Mouse (Mus musculus): ENCODE results near the gene Thrb. TPM values are rescaled to one million over a fixed set of nuclear protein-coding genes. Genes with fewer than 3 reads are reported as not detected.

The Thrb gene
- polyA plus RNA-seq, 1 experiment from 2014 or later, result 1.9 TPM

- Histone ChIP-seq H3K4me2 (no peak overlapping the region), H3K9me3 (replicated peaks) (no peaks in the 10 kb centered on the region), H3K27ac (no peak overlapping the region), H3K27me3 (replicated peaks) (no peaks in the 10 kb centered on the region), H3K36me3 (no peaks in the 10 kb centered on the region), H3K4me3 (no peak overlapping the region), H3K9ac (no peak overlapping the region), H3K4me1 (no peaks in the 10 kb centered on the region)
- WGBS (ENCODE audit: insufficient replicate concordance), result 55% methylated on average over 1 of the region's 1 CpGs
- ATAC-seq, result no peak
Observed at GRCm38 (mm10) chr14:18027867-18028266, 367.8 kb downstream of the Thrb start.

DNA sequence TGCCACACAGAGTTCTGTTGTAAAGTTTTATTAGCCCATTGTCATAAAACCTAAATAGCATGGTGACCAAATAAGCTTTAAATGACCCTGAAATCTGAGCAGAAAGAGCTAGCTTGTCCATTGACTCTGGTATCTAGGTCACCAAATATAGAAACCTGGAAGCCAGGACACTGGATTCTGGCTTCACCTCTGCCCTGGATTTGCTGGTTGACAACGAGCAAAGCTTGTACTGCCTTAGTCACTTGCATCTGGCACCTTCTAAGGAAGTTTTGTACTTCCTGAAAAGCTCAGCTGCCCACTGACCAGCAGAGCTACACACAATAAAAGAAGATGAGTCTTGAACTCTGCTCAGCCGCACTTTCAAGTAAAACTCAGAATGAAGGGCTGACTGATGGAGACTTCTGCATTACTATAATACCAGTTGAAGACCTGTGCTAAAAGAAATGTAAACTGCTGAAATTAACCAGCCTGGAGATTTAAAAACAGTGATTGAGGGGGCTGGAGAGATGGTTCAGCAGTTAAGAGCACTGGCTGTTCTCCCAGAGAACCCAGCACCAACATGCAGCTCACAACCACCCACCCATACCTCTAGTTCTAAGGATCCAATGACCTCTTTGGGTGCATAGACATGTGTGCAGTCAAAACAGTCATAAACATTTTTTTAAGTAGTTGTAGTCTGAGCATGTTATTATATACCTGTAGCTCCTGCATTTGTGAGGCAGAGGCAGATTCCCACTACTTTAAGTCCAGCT is 369.3 kb downstream of the Thrb start:
- no peak overlapping the region for H3K4me3 ChIP-seq
- no peaks in the 10 kb centered on the region for H3K36me3 ChIP-seq
- H3K9ac ChIP-seq, result no peak overlapping the region
- H3K4me2 ChIP-seq, result no peak overlapping the region
- no peaks in the 10 kb centered on the region for H3K4me1 ChIP-seq
- H3K27me3 ChIP-seq (replicated peaks), result no peaks in the 10 kb centered on the region
- 35% methylated on average over 2 of the region's 2 CpGs for WGBS (ENCODE audit: insufficient replicate concordance)
- no peak overlapping the region for H3K27ac ChIP-seq
- no peak for ATAC-seq
- H3K9me3 ChIP-seq (replicated peaks), result no peaks in the 10 kb centered on the region

GRCm38 (mm10) chr14:18031941-18032340 is 371.9 kb downstream of the Thrb start:
- no peak for ATAC-seq
- Histone ChIP-seq H3K27me3 (replicated peaks) (no peaks in the 10 kb centered on the region), H3K9me3 (replicated peaks) (no peaks in the 10 kb centered on the region), H3K4me3 (no peak overlapping the region), H3K4me1 (no peaks in the 10 kb centered on the region), H3K36me3 (no peaks in the 10 kb centered on the region), H3K9ac (no peak overlapping the region), H3K27ac (no peak overlapping the region), H3K4me2 (no peak overlapping the region)
- 61% methylated on average over 3 of the region's 3 CpGs for WGBS (ENCODE audit: insufficient replicate concordance)

GRCm38 (mm10) chr14:18036573-18036972 is 376.5 kb downstream of the Thrb start:
- Histone ChIP-seq H3K4me1 (no peaks in the 10 kb centered on the region), H3K27me3 (replicated peaks) (no peaks in the 10 kb centered on the region), H3K9me3 (replicated peaks) (no peaks in the 10 kb centered on the region), H3K4me3 (no peak overlapping the region), H3K9ac (no peak overlapping the region), H3K36me3 (no peaks in the 10 kb centered on the region), H3K4me2 (no peak overlapping the region), H3K27ac (no peak overlapping the region)
- WGBS (ENCODE audit: insufficient replicate concordance), result 58% methylated on average over 5 of the region's 5 CpGs
- no peak for ATAC-seq

GRCm38 (mm10) chr14:18062082-18062772 is 402.2 kb downstream of the Thrb start:
- Histone ChIP-seq H3K36me3 (no peaks in the 10 kb centered on the region), H3K4me2 (no peak overlapping the region), H3K27me3 (replicated peaks) (no peaks in the 10 kb centered on the region), H3K27ac (no peak overlapping the region), H3K9me3 (replicated peaks) (no peaks in the 10 kb centered on the region), H3K9ac (no peak overlapping the region), H3K4me3 (no peak overlapping the region), H3K4me1 (no peaks in the 10 kb centered on the region)
- 50% methylated on average over 5 of the region's 5 CpGs for WGBS (ENCODE audit: insufficient replicate concordance)
- ATAC-seq, result no peak
